Mouse (Mus musculus) thymus, adult 2 months (tissue): ENCODE results near the gene Vps35l. TPM values are rescaled to one million over a fixed set of nuclear protein-coding genes. Genes with fewer than 3 reads are reported as not detected.

Source experiments
- DNase-seq: peaks from one replicate; pipeline ENCODE4 v3.0.0; 2021
- H3K27ac ChIP-seq: fragments of 200-500 bp; 2 replicates; pipeline ENCODE4 v1.5.1; 2012; ENCODE audit warnings: low read length, control low read depth; ENCODE audit not compliant: control insufficient read depth, insufficient read depth
- H3K27me3 ChIP-seq: fragments of 200-500 bp; 2 replicates; pipeline ENCODE4 v1.6.1; 2012; ENCODE audit warnings: mild to moderate bottlenecking, low read length, moderate library complexity, mixed read lengths; ENCODE audit not compliant: control insufficient read depth, insufficient read depth
- H3K36me3 ChIP-seq: fragments of 200-500 bp; 2 replicates; pipeline ENCODE4 v1.6.1; 2012; ENCODE audit warnings: mild to moderate bottlenecking, low read length, moderate library complexity; ENCODE audit not compliant: control insufficient read depth, insufficient read depth
- H3K4me1 ChIP-seq: fragments of 200-500 bp; replicated peaks from 2 replicates; pipeline ENCODE4 v1.6.1; 2012; ENCODE audit warnings: low read length; ENCODE audit not compliant: control insufficient read depth, insufficient read depth
- H3K4me3 ChIP-seq: fragments of 200-500 bp; 2 replicates; pipeline ENCODE4 v1.5.1; 2012; ENCODE audit warnings: mild to moderate bottlenecking, low read length, control low read depth, moderate library complexity; ENCODE audit not compliant: control insufficient read depth, insufficient read depth
- CTCF ChIP-seq: fragments of 200-500 bp; IDR thresholded peaks from 2 replicates; pipeline ENCODE4 v1.5.1; 2012; ENCODE audit warnings: mild to moderate bottlenecking, control low read depth, low read length, moderate library complexity, borderline replicate concordance; ENCODE audit not compliant: control insufficient read depth, poor library complexity, insufficient read depth; ENCODE audit errors: extremely low read depth
- POLR2A ChIP-seq: fragments of 200-500 bp; IDR thresholded peaks from 2 replicates; pipeline ENCODE4 v1.6.1; 2012; ENCODE audit warnings: mild to moderate bottlenecking, low read length, control low read depth, moderate library complexity; ENCODE audit not compliant: control insufficient read depth, poor library complexity, insufficient read depth; ENCODE audit errors: extremely low read depth
- WGBS: fragments of 180-500 bp; shearing (Covaris S2); methylation state at CpG from one replicate; pipeline ENCODE4 v1.1.7; 2018; 5-methylcytosine and 5-hydroxymethylcytosine counted together
- polyA plus RNA-seq: library from polyadenylated mRNA; depleted of rRNA; stranded (reverse); fragments of >200 nt; gene quantifications from 2 replicates; pipeline ENCODE4 v1.2.3, GENCODE M21; 2012

Gene Vps35l
- polyA plus RNA-seq, 1 experiment, result 56.2 TPM

DNA sequence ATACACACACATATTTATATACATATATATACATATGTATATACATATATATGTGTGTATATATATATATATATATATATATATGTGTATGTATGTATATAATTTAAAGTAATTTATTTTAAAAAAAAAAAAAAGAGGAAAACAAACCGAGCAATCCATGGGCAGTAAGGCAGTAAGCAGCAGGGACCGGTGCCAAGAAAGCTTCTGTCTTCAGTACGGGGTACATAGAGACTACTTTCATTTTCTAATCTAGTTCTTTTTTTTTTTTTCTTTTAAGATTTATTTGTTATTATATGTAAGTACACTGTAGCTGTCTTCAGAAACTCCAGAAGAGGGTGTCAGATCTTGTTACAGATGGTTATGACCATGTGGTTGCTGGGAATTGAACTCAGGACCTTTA, 61.8 kb downstream of the Vps35l start:
- WGBS, result 75% methylated on average over 3 of the region's 3 CpGs
- DNase-seq, result no peak
- Histone ChIP-seq H3K27me3 (no peaks in the 10 kb centered on the region), H3K4me1 (no peaks in the 10 kb centered on the region), H3K4me3 (no peak overlapping the region), H3K27ac (no peak overlapping the region), H3K36me3 (peaks cover 10% of the 10 kb centered on the region; the same call in 1 of the 2 replicates)
- TF ChIP-seq POLR2A (no peak), CTCF (no peak)

DNA sequence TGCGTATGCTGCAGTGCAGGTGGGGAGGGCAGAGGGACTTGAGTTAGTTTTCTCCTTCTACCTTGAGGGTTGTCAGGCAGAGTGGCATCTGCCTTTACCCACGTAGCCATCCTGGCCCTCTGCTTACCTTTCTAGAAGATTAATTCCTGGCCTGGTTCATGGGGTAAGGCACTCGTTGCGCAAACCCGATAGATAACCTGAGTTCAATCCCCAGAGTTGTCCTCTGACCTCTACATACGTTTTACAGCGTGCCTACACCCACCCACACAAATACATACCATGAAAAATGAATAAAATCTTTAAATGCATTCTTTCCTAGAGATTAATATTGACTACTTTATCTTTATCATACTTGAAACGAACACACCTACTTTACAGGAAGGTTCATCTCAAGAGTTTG, 63.4 kb downstream of the Vps35l start:
- 97% methylated on average over 8 of the region's 8 CpGs for WGBS
- no peaks in the 10 kb centered on the region for H3K27me3 ChIP-seq
- peaks cover 10% of the 10 kb centered on the region; the same call in 1 of the 2 replicates for H3K36me3 ChIP-seq
- no peak overlapping the region for H3K4me3 ChIP-seq
- TF ChIP-seq POLR2A (no peak), CTCF (no peak)
- no peak overlapping the region for H3K27ac ChIP-seq
- no peaks in the 10 kb centered on the region for H3K4me1 ChIP-seq
- DNase-seq, result no peak

DNA sequence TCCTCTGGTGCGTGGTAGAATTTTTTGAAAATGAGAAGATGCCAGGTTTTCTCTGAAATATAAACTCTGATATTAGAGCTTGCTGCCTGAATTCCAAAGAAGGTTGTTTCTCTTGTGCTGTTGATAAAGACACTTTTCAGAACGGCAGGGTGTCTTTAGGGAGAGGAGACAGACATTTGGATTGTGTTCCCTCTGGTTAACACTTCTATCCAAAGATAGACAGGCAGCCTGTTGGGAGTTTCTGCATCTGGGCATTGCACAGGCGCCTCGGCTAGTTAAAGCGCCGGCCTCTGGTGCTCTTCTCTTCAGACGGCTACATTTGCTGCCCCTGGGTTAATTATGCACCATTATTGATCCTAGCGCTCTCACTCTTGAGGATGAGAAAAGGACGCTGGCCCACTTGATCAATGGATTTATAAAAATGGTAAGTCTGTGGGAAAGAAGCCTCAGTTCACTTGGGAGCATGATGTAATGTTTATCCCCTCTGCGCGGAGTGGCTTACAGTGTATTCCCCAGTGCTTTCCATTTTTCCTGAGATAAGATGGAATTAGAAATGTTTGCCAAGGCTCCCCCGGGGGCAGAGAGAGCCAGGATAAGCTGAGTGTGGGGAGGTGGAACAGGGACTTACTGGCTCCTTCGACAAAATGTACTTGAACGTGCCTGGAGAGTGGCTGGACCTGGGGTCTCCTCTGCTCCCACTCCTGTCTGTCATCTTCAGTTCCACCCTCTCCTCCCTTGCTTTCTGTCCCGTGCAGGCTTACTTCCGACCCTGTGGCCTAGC, 66.8 kb downstream of the Vps35l start:
- Histone ChIP-seq H3K4me3 (no peak overlapping the region), H3K4me1 (no peaks in the 10 kb centered on the region), H3K27me3 (no peaks in the 10 kb centered on the region), H3K36me3 (peaks cover 9% of the 10 kb centered on the region; the same call in 1 of the 2 replicates), H3K27ac (no peak overlapping the region)
- TF ChIP-seq CTCF (no peak), POLR2A (no peak)
- DNase-seq, result no peak
- 94% methylated on average over 16 of the region's 16 CpGs for WGBS

DNA sequence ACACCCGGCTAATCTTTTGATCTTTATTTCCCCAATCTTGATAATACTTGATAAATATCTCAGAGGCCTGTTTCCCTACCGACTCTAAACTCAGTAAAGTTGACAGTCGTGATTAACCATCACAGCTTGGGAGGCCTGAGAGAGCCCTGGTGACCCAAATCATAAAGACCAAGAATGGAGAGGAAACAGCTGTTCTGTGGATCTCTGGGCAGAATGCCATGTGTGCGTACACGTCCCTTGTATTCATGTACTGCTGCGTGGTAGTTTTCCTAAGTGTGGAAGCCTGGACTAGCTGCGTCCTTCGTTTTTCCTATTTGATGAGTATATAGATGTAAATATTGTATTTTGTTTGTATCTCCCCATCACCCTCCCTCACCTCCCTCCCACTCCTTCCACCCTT, 67.9 kb downstream of the Vps35l start:
- Histone ChIP-seq H3K36me3 (peaks cover 9% of the 10 kb centered on the region; the same call in 1 of the 2 replicates), H3K4me1 (no peaks in the 10 kb centered on the region), H3K4me3 (no peak overlapping the region), H3K27ac (no peak overlapping the region), H3K27me3 (no peaks in the 10 kb centered on the region)
- no peak for TF ChIP-seq CTCF
- no peak for TF ChIP-seq POLR2A
- WGBS, result 88% methylated on average over 8 of the region's 8 CpGs
- DNase-seq, result no peak

DNA sequence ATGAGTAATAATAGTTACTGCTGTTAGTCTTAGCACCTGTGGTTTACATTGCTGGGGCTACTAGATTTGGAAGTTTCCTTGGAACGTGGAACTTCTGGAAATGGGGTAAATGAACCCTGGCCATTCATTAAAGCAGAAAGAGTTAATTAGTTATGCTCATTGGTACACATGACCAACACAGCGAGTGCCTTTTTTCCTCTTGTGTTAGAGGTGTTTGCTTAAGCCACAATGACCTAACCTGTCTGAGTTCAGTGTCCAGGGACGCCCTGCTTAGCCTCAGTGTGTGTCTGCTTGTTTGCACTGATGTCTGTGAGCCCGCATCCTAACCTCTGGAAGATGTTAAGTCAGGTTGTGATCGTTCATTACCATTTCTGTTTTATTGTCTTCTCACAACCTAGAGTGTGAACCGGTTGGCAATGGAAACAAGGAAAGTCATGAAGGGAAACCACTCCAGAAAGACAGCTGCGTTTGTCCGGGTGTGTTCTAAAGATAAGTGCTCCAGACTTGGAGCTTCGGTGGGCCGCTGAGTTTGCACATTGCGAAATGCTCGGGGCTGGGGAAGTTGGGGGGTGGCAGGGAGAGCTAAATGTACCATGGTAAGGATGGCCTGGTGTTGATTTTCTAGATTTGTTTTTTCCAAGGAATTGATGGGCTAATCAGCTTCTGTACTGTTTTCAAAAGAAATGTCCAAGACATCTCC, 71.5 kb downstream of the Vps35l start:
- WGBS, result 95% methylated on average over 12 of the region's 12 CpGs
- TF ChIP-seq CTCF (no peak), POLR2A (no peak)
- no peak overlapping the region for H3K4me3 ChIP-seq
- H3K27ac ChIP-seq, result no peak overlapping the region
- H3K27me3 ChIP-seq, result no peaks in the 10 kb centered on the region
- H3K36me3 ChIP-seq, result peaks cover 20% of the 10 kb centered on the region; the same call in 1 of the 2 replicates
- H3K4me1 ChIP-seq, result no peaks in the 10 kb centered on the region
- no peak for DNase-seq

DNA sequence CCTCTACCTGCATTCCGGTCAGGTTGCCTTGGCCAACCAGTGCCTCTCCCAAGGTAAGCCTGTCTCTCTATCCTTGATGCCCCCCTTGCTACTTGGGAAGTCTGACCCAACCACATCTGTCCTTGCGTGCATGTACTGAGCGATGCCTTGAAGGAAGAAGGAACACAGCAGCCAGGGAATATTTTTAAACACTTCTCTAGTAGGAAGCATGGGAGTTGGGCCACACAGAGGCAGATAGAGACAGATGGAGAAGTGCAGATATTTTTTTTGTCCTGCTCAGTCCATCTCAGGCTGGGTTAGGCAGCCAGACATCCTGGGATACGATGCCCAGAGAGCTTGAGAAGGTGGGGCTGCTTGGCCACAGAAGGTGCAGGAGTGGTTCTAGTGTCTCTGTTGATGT, 73.6 kb downstream of the Vps35l start:
- TF ChIP-seq POLR2A, result no peak
- no peak for TF ChIP-seq CTCF

More for the DNA sequence above, 73.6 kb downstream of the Vps35l start:
- Histone ChIP-seq H3K27ac (no peak overlapping the region), H3K36me3 (peaks cover 20% of the 10 kb centered on the region; the same call in 1 of the 2 replicates), H3K4me3 (no peak overlapping the region), H3K27me3 (no peaks in the 10 kb centered on the region), H3K4me1 (no peaks in the 10 kb centered on the region)
- DNase-seq, result no peak
- WGBS, result 99% methylated on average over 4 of the region's 4 CpGs
